Mouse (Mus musculus) CH12.LX (cell line): ENCODE results near the gene Aldh8a1. TPM values are rescaled to one million over a fixed set of nuclear protein-coding genes. Genes with fewer than 3 reads are reported as not detected.
A peak's percentile ranks its signal among the peaks of the same experiment; 100 is the strongest.

Experiments
- DNase-seq: peaks from one replicate; pipeline ENCODE4 v3.0.0-alpha.2; 2013; ENCODE audit errors: extremely low read depth
- H3K27ac ChIP-seq: 2 replicates; pipeline ENCODE4 v1.5.1; 2012; ENCODE audit warnings: low read depth, mild to moderate bottlenecking, control low read depth, moderate library complexity; ENCODE audit not compliant: insufficient read depth
- H3K27me3 ChIP-seq: replicated peaks from 2 replicates; pipeline ENCODE3; 2012; ENCODE audit warnings: inconsistent platforms
- H3K36me3 ChIP-seq, 2 experiments: replicated peaks in 1 of 2; 2 replicates each; pipeline versions ENCODE3 to v1.6.1; 2012; ENCODE audit warnings: inconsistent platforms in 1 of 2, low read length in 1 of 2, mild to moderate bottlenecking in 1 of 2, mixed read lengths in 1 of 2, moderate library complexity in 1 of 2; ENCODE audit not compliant: control insufficient read depth in 1 of 2, insufficient read depth in 1 of 2
- H3K4me1 ChIP-seq, 2 experiments: 2 replicates each; pipeline ENCODE4 v1.6.1; 2012; ENCODE audit warnings: inconsistent platforms in 1 of 2, moderate library complexity in 1 of 2; ENCODE audit not compliant: insufficient read depth in 2 of 2, control insufficient read depth in 1 of 2
- H3K4me2 ChIP-seq: 2 replicates; pipeline ENCODE4 v1.6.1; 2012; ENCODE audit warnings: low read depth, mild to moderate bottlenecking, control low read depth; ENCODE audit not compliant: poor library complexity, insufficient read depth, severe bottlenecking
- H3K4me3 ChIP-seq, 3 experiments: fragments of 150-350 bp in 1 of 3; sonication (generic) in 1 of 3; replicated peaks in 1 of 3; 2 replicates each; pipeline versions ENCODE3 to v1.5.1; 2011 to 2012; ENCODE audit warnings: low read depth in 2 of 3, low read length in 2 of 3, mild to moderate bottlenecking in 2 of 3, moderate library complexity in 2 of 3, control low read depth in 1 of 3, improper control_type of control experiment in 1 of 3, inconsistent platforms in 1 of 3, mixed read lengths in 1 of 3; ENCODE audit not compliant: poor library complexity in 1 of 3
- H3K79me2 ChIP-seq: replicated peaks from 2 replicates; pipeline ENCODE4 v1.6.1; 2012; ENCODE audit warnings: mild to moderate bottlenecking, moderate library complexity; ENCODE audit not compliant: control insufficient read depth, poor library complexity, insufficient read depth, severe bottlenecking; ENCODE audit errors: extremely low read depth
- H3K9ac ChIP-seq: 2 replicates; pipeline ENCODE4 v1.6.1; 2012; ENCODE audit warnings: low read depth, mild to moderate bottlenecking, control low read depth, moderate library complexity; ENCODE audit not compliant: insufficient read depth
- H3K9me3 ChIP-seq: replicated peaks from 2 replicates; pipeline ENCODE3; 2012; ENCODE audit warnings: low read length, inconsistent platforms, mixed read lengths
- BHLHE40 ChIP-seq: IDR thresholded peaks from 2 replicates; pipeline ENCODE4 v1.6.1; 2011; ENCODE audit warnings: mild to moderate bottlenecking, low read depth, low read length, improper control_type of control experiment
- CHD1 ChIP-seq: IDR thresholded peaks from 2 replicates; pipeline ENCODE4 v1.6.1; 2012; ENCODE audit warnings: low read depth, low read length, improper control_type of control experiment, inconsistent platforms
- CHD2 ChIP-seq: IDR thresholded peaks from 2 replicates; pipeline ENCODE4 v1.6.1; 2011; ENCODE audit warnings: low read length, improper control_type of control experiment
- CTCF ChIP-seq, 2 experiments: IDR thresholded peaks in 1 of 2; conservative IDR thresholded peaks in 1 of 2; 2 replicates each; pipeline ENCODE4 v1.5.1; 2011 to 2012; ENCODE audit warnings: low read depth in 2 of 2, low read length in 2 of 2, improper control_type of control experiment in 1 of 2, inconsistent platforms in 1 of 2, mild to moderate bottlenecking in 1 of 2, moderate library complexity in 1 of 2
- E2F4 ChIP-seq: IDR thresholded peaks from 2 replicates; pipeline ENCODE4 v1.6.1; 2011; ENCODE audit warnings: low read depth, low read length, improper control_type of control experiment; ENCODE audit not compliant: insufficient replicate concordance
- ELF1 ChIP-seq: IDR thresholded peaks from 2 replicates; pipeline ENCODE4 v1.6.1; 2014; ENCODE audit warnings: low read depth, mild to moderate bottlenecking, inconsistent platforms, low read length, improper control_type of control experiment
- EP300 ChIP-seq: IDR thresholded peaks from 2 replicates; pipeline ENCODE4 v1.6.1; 2011; ENCODE audit warnings: low read length, improper control_type of control experiment
- ETS1 ChIP-seq: conservative IDR thresholded peaks from 2 replicates; pipeline ENCODE4 v1.6.1; 2012; ENCODE audit warnings: low read depth, mild to moderate bottlenecking, inconsistent platforms, low read length, improper control_type of control experiment, moderate library complexity
- GABPA ChIP-seq: IDR thresholded peaks from 2 replicates; pipeline ENCODE4 v1.6.1; 2012; ENCODE audit warnings: low read depth, low read length, improper control_type of control experiment, inconsistent platforms; ENCODE audit not compliant: insufficient replicate concordance
- HCFC1 ChIP-seq: IDR thresholded peaks from 2 replicates; pipeline ENCODE4 v1.6.1; 2012; ENCODE audit warnings: low read depth, mild to moderate bottlenecking, inconsistent platforms, low read length, improper control_type of control experiment
- IRF4 ChIP-seq: IDR thresholded peaks from 2 replicates; pipeline ENCODE4 v1.6.1; 2014; ENCODE audit warnings: low read depth, mild to moderate bottlenecking, inconsistent platforms, low read length, improper control_type of control experiment
- JUN ChIP-seq: IDR thresholded peaks from 2 replicates; pipeline ENCODE4 v1.6.1; 2011; ENCODE audit warnings: low read depth, mild to moderate bottlenecking, low read length, improper control_type of control experiment, moderate library complexity; ENCODE audit not compliant: insufficient read depth
- JUND ChIP-seq: conservative IDR thresholded peaks from 2 replicates; pipeline ENCODE4 v1.6.1; 2011; ENCODE audit warnings: low read depth, low read length, improper control_type of control experiment
- KAT2A ChIP-seq: IDR thresholded peaks from 2 replicates; pipeline ENCODE4 v1.6.1; 2012; ENCODE audit warnings: low read length, improper control_type of control experiment, inconsistent platforms; ENCODE audit not compliant: insufficient replicate concordance
- MAFK ChIP-seq: IDR thresholded peaks from 2 replicates; pipeline ENCODE4 v1.6.1; 2011; ENCODE audit warnings: low read length, improper control_type of control experiment; ENCODE audit not compliant: insufficient replicate concordance
- MAX ChIP-seq: IDR thresholded peaks from 2 replicates; pipeline ENCODE4 v1.6.1; 2011; ENCODE audit warnings: low read length, improper control_type of control experiment
- MAZ ChIP-seq: IDR thresholded peaks from 2 replicates; pipeline ENCODE4 v1.6.1; 2012; ENCODE audit warnings: low read depth, mild to moderate bottlenecking, inconsistent platforms, low read length, improper control_type of control experiment, moderate library complexity
- MEF2A ChIP-seq: IDR thresholded peaks from 2 replicates; pipeline ENCODE4 v1.6.1; 2014; ENCODE audit warnings: low read depth, mild to moderate bottlenecking, inconsistent platforms, low read length, improper control_type of control experiment, borderline replicate concordance
- MXI1 ChIP-seq: IDR thresholded peaks from 2 replicates; pipeline ENCODE4 v1.6.1; 2011; ENCODE audit warnings: mild to moderate bottlenecking, low read depth, low read length, improper control_type of control experiment
- MYC ChIP-seq: IDR thresholded peaks from 2 replicates; pipeline ENCODE4 v1.6.1; 2011; ENCODE audit warnings: low read depth, mild to moderate bottlenecking, improper control_type of control experiment, low read length
- NELFE ChIP-seq: IDR thresholded peaks from 2 replicates; pipeline ENCODE4 v1.6.1; 2011; ENCODE audit warnings: low read depth, low read length, improper control_type of control experiment
- NRF1 ChIP-seq: IDR thresholded peaks from 2 replicates; pipeline ENCODE4 v1.6.1; 2014; ENCODE audit warnings: low read depth, mild to moderate bottlenecking, inconsistent platforms, low read length, improper control_type of control experiment, moderate library complexity
- PAX5 ChIP-seq: IDR thresholded peaks from 2 replicates; pipeline ENCODE4 v1.6.1; 2012; ENCODE audit warnings: low read length, inconsistent platforms, mixed read lengths
- POLR2A ChIP-seq: IDR thresholded peaks from 2 replicates; pipeline ENCODE4 v1.6.1; 2011; ENCODE audit warnings: low read depth, mild to moderate bottlenecking, improper control_type of control experiment, low read length
- POLR2AphosphoS2 ChIP-seq: IDR thresholded peaks from 2 replicates; pipeline ENCODE4 v1.6.1; 2011; ENCODE audit warnings: low read depth, low read length, improper control_type of control experiment
- RAD21 ChIP-seq: IDR thresholded peaks from 2 replicates; pipeline ENCODE4 v1.6.1; 2011; ENCODE audit warnings: low read depth, mild to moderate bottlenecking, low read length, improper control_type of control experiment, moderate library complexity
- RCOR1 ChIP-seq: conservative IDR thresholded peaks from 2 replicates; pipeline ENCODE4 v1.6.1; 2012; ENCODE audit warnings: low read depth, mild to moderate bottlenecking, inconsistent platforms, low read length, improper control_type of control experiment
- SIN3A ChIP-seq: IDR thresholded peaks from 2 replicates; pipeline ENCODE4 v1.6.1; 2012; ENCODE audit warnings: low read length, improper control_type of control experiment, inconsistent platforms
- SMC3 ChIP-seq: IDR thresholded peaks from 2 replicates; pipeline ENCODE4 v1.6.1; 2011; ENCODE audit warnings: low read depth, low read length, improper control_type of control experiment
- TBP ChIP-seq: conservative IDR thresholded peaks from 2 replicates; pipeline ENCODE4 v1.6.1; 2011; ENCODE audit warnings: low read depth, low read length, improper control_type of control experiment
- TCF12 ChIP-seq: IDR thresholded peaks from 2 replicates; pipeline ENCODE4 v1.6.1; 2014; ENCODE audit warnings: low read depth, mild to moderate bottlenecking, inconsistent platforms, low read length, improper control_type of control experiment
- UBTF ChIP-seq: IDR thresholded peaks from 2 replicates; pipeline ENCODE4 v1.6.1; 2012; ENCODE audit warnings: low read depth, mild to moderate bottlenecking, inconsistent platforms, low read length, improper control_type of control experiment, moderate library complexity
- USF1 ChIP-seq: IDR thresholded peaks from 2 replicates; pipeline ENCODE4 v1.6.1; 2014; ENCODE audit warnings: low read depth, mild to moderate bottlenecking, inconsistent platforms, low read length, improper control_type of control experiment
- USF2 ChIP-seq: conservative IDR thresholded peaks from 2 replicates; pipeline ENCODE4 v1.6.1; 2011; ENCODE audit warnings: low read depth, low read length, improper control_type of control experiment
- ZC3H11A ChIP-seq: IDR thresholded peaks from 2 replicates; pipeline ENCODE4 v1.6.1; 2012; ENCODE audit warnings: low read depth, mild to moderate bottlenecking, inconsistent platforms, low read length, improper control_type of control experiment
- ZKSCAN1 ChIP-seq: IDR thresholded peaks from 2 replicates; pipeline ENCODE4 v1.6.1; 2012; ENCODE audit warnings: low read depth, inconsistent platforms, low read length, improper control_type of control experiment, borderline replicate concordance
- ZMIZ1 ChIP-seq: IDR thresholded peaks from 2 replicates; pipeline ENCODE4 v1.6.1; 2012; ENCODE audit warnings: low read depth, mild to moderate bottlenecking, inconsistent platforms, low read length, improper control_type of control experiment
- ZNF384 ChIP-seq: IDR thresholded peaks from 2 replicates; pipeline ENCODE4 v1.6.1; 2012; ENCODE audit warnings: low read depth, low read length, improper control_type of control experiment, inconsistent platforms
- dilution Hi-C: fragments of 300-500 bp; cut with MboI; formaldehyde crosslinking; loops from 2 replicates; pipeline ENCODE4 v1.14.3; 2020; ENCODE audit warnings: low sequenced_read_pairs; ENCODE audit not compliant: extremely low pct_unique_long_range_greater_than_20kb, extremely low pct_ligation_motif_present
- in situ Hi-C: fragments of 300-500 bp; cut with MboI; formaldehyde crosslinking; loops from 3 replicates; pipeline ENCODE4 v1.14.3; 2019; ENCODE audit warnings: low sequenced_read_pairs, low pct_ligation_motif_present, low pct_unique_long_range_greater_than_20kb, mixed read lengths
- polyA plus RNA-seq: library from polyadenylated mRNA; unstranded; fragments of >175 nt; gene quantifications from 2 replicates; pipeline ENCODE4 v1.2.1, GENCODE M21; 2012; ENCODE audit warnings: low read depth; ENCODE audit not compliant: insufficient read length
- total RNA-seq, 2 experiments: library from RNA; depleted of rRNA; stranded (reverse); fragments of 300-350 nt in 1 of 2; fragments of >200 nt in 1 of 2; gene quantifications; 2 replicates each; pipeline ENCODE4 v1.2.3; 2012 to 2014

Gene Aldh8a1
- total and polyA plus RNA-seq, 3 experiments, result 0.08 to 0.11 TPM; not detected in 1

DNA sequence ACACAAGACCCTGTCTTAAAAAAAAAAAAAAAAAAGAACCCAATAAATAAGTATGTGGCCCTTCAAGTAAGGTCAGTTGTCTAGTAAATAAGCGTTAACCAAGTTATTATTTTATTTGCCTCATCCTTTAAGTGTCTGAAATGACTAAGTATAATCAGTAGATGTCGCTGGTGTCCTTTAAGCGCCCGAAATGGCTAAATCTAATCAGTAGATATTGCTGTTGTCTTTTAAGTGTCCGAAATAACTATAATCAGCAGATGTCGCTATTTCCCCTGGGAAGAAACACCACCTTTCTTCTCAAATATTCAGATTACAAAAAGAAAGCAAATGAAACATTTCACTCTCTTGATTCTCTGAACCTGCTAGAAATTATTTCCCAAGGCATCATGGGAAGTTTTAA is 5.8 kb downstream of the Aldh8a1 start:
- TF ChIP-seq SMC3 (peak; percentile 91), TBP (no peak), POLR2AphosphoS2 (no peak), CHD2 (no peak), NELFE (no peak), USF1 (no peak), POLR2A (no peak), SIN3A (no peak), RAD21 (no peak; the same call in none of the 2 replicates), EP300 (no peak), BHLHE40 (no peak), KAT2A (no peak), ZMIZ1 (no peak), ZKSCAN1 (no peak), ZC3H11A (peak; percentile 83), MAX (no peak), ELF1 (no peak), CTCF (conservative IDR thresholded peaks at IDR 0.05 in 1 of 2, IDR thresholded peaks at IDR 0.05 in 1 of 2; ENCODE audit: low read depth in 2 of 2, low read length in 2 of 2) (peak; percentile 52 to 99; a peak in 3 of 4 replicates), ETS1 (no peak), USF2 (no peak), E2F4 (0 out of 2 replicates have a peak, but pooled peaks have one; percentile 29), GABPA (no peak), JUND (peak; percentile 68), UBTF (no peak), HCFC1 (no peak), JUN (no peak), MXI1 (no peak), MYC (no peak), MEF2A (no peak), CHD1 (no peak), PAX5 (no peak), IRF4 (peak; percentile 44; the same call in 1 of the 2 replicates), TCF12 (no peak), MAFK (no peak), MAZ (no peak), NRF1 (no peak), RCOR1 (no peak), ZNF384 (peak; percentile 23; the same call in 1 of the 2 replicates)
- TF ChIP-seq, all 38 proteins: peak for 7
- peak; percentile 82 for DNase-seq
- in situ Hi-C loops, result loop anchor here (5.0 to 25.0 kb wide), 3 partner anchors 79 to 624 kb away; no protein-coding TSS in a partner anchor

More for the DNA sequence above, 5.8 kb downstream of the Aldh8a1 start:
- Histone ChIP-seq H3K27ac (no peak overlapping the region), H3K27me3 (no peaks in the 10 kb centered on the region), H3K9ac (no peak overlapping the region), H3K79me2 (no peaks in the 10 kb centered on the region), H3K4me1 (peaks cover 0 to 4% of the 10 kb centered on the region in 2 experiments; a peak in 1 of 4 replicates), H3K4me3 (no peak overlapping the region), H3K4me2 (no peak overlapping the region), H3K9me3 (no peaks in the 10 kb centered on the region), H3K36me3 (no peaks in the 10 kb centered on the region)
- dilution Hi-C loops, result no loop called here
